Mouse (Mus musculus) midbrain, embryonic 15.5 days (tissue): ENCODE results near the gene Akap2. TPM values are rescaled to one million over a fixed set of nuclear protein-coding genes. Genes with fewer than 3 reads are reported as not detected.

Source experiments
- ATAC-seq: fragments of 200-750 bp; cut with Nextera tagmentation; replicated peaks from 2 replicates; pipeline ENCODE4 v1.8.0; 2017; ENCODE audit warnings: moderate TSS enrichment
- H3K27ac ChIP-seq: fragments of 300-500 bp; sonication (generic); 2 replicates; pipeline ENCODE4 v1.5.1; 2015; ENCODE audit warnings: mild to moderate bottlenecking, inconsistent platforms
- H3K27me3 ChIP-seq: fragments of 300-500 bp; sonication (generic); replicated peaks from 2 replicates; pipeline ENCODE4 v1.6.1; 2015; ENCODE audit warnings: inconsistent platforms
- H3K36me3 ChIP-seq: fragments of 300-500 bp; sonication (generic); replicated peaks from 2 replicates; pipeline ENCODE4 v1.6.1; 2015; ENCODE audit warnings: inconsistent platforms
- H3K4me1 ChIP-seq: fragments of 300-500 bp; sonication (generic); 2 replicates; pipeline ENCODE4 v1.6.1; 2015; ENCODE audit warnings: inconsistent platforms
- H3K4me2 ChIP-seq: fragments of 300-500 bp; sonication (generic); 2 replicates; pipeline ENCODE4 v1.6.1; 2015; ENCODE audit warnings: inconsistent platforms, mild to moderate bottlenecking, moderate library complexity
- H3K4me3 ChIP-seq: fragments of 300-500 bp; sonication (generic); 2 replicates; pipeline ENCODE4 v1.5.1; 2015; ENCODE audit warnings: mild to moderate bottlenecking, inconsistent platforms
- H3K9ac ChIP-seq: fragments of 300-500 bp; sonication (generic); 2 replicates; pipeline ENCODE4 v1.6.1; 2015; ENCODE audit warnings: mild to moderate bottlenecking, inconsistent platforms
- H3K9me3 ChIP-seq: fragments of 300-500 bp; sonication (generic); 2 replicates; pipeline ENCODE4 v1.6.1; 2016; ENCODE audit warnings: inconsistent platforms
- WGBS: fragments of 180-500 bp; shearing (Covaris S2); methylation state at CpG from one replicate; pipeline ENCODE4 v1.1.7; 2015; ENCODE audit warnings: mixed read lengths; 5-methylcytosine and 5-hydroxymethylcytosine counted together
- polyA plus RNA-seq: library from polyadenylated mRNA; unstranded; fragments of >200 nt; fragmentation: Nextera tagmentation; extraction: Ambion mirVana; gene quantifications from 2 replicates; pipeline ENCODE4 v1.2.1, GENCODE M21; 2015

Gene Akap2
- polyA plus RNA-seq, 1 experiment from 2014 or later, result 10.2 TPM

GRCm38 (mm10) chr4:57788709-57789108, 71.3 kb downstream of the Akap2 start:
- ATAC-seq, result no peak
- H3K4me3 ChIP-seq, result no peak overlapping the region
- no peaks in the 10 kb centered on the region for H3K9me3 ChIP-seq
- no peaks in the 10 kb centered on the region for H3K27me3 ChIP-seq
- no peak overlapping the region for H3K9ac ChIP-seq
- no peak overlapping the region for H3K4me2 ChIP-seq
- H3K4me1 ChIP-seq, result peaks cover 2% of the 10 kb centered on the region; the same call in 1 of the 2 replicates
- no peaks in the 10 kb centered on the region for H3K36me3 ChIP-seq
- 66% methylated on average over 5 of the region's 5 CpGs for WGBS
- H3K27ac ChIP-seq, result no peak overlapping the region

DNA sequence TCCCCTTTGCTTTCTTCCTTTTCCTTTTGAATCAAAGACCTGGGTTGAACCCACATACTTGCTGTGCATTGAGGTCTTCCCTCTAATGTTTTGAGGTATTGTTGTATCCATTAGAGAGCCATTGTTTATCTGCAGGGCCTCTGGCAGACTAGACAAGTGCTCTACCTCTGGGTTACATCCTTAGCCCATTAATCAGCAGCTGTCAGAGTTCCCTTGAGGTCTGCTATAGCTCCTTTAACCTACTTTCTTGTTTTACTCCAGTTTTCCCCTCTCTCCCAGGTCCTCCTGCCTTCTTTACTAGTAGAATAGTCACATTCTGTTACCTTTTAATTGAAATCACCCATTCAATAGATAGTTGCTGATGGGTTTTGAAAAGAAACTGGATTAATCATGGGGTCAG, 71.7 kb downstream of the Akap2 start:
- Histone ChIP-seq H3K27ac (no peak overlapping the region), H3K27me3 (no peaks in the 10 kb centered on the region), H3K4me2 (no peak overlapping the region), H3K9me3 (no peaks in the 10 kb centered on the region), H3K9ac (no peak overlapping the region), H3K4me3 (no peak overlapping the region), H3K4me1 (no peaks in the 10 kb centered on the region), H3K36me3 (no peaks in the 10 kb centered on the region)
- no peak for ATAC-seq

DNA sequence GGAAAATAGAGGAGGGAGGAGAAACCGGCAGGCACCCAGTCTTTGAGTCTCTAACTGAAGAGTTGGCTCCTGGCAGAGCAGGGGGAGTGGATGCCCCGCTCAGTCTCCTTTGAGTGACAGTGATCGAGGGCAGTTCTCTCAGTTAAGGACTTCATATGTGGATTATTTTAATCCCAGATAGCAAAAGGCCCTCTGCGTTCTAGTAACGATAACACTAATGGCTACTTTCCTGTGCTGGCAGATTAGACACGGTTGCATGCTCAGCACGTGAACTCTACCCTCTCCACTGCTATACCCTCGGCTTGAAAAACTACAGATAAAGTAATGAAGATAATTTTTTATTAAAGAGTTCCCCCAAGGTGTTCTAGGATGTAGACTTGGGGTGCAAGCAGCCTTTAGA, 76.5 kb downstream of the Akap2 start:
- no peak for ATAC-seq
- Histone ChIP-seq H3K4me2 (no peak overlapping the region), H3K36me3 (no peaks in the 10 kb centered on the region), H3K4me1 (peaks cover 9% of the 10 kb centered on the region; the same call in 1 of the 2 replicates), H3K27me3 (no peaks in the 10 kb centered on the region), H3K9me3 (no peaks in the 10 kb centered on the region), H3K4me3 (no peak overlapping the region), H3K9ac (no peak overlapping the region), H3K27ac (no peak overlapping the region)
- WGBS, result 55% methylated on average over 8 of the region's 8 CpGs

DNA sequence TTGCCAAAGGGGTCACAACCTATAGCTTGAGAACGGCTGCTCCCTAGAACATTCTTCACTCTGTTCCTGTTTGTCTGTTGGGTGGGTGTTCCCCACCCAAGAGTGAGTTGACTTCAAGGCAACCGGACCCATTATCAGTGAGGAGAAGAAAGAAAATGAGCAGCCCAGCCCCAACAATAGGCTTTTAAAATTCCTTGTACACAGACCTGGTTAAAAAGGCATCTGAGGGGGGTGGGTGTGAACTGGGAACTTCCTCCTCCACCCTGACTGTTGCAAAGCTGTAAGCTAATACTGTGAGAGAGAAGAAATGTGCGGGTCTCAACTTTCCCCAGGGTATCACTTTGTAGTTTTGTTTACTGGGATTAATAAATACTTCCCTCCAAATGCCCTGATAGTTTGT, 77.1 kb downstream of the Akap2 start:
- no peak for ATAC-seq
- Histone ChIP-seq H3K4me2 (no peak overlapping the region), H3K27ac (no peak overlapping the region), H3K4me3 (no peak overlapping the region), H3K36me3 (no peaks in the 10 kb centered on the region), H3K9me3 (no peaks in the 10 kb centered on the region), H3K27me3 (no peaks in the 10 kb centered on the region), H3K9ac (no peak overlapping the region), H3K4me1 (peaks cover 11% of the 10 kb centered on the region; the same call in 1 of the 2 replicates)
- WGBS, result 39% methylated on average over 3 of the region's 3 CpGs

- 82% methylated on average over 9 of the region's 9 CpGs for WGBS
These were observed 80.3 kb downstream of the Akap2 start for GRCm38 (mm10) chr4:57797548-57798285.

GRCm38 (mm10) chr4:57798286-57799018, 81.0 kb downstream of the Akap2 start:
- Histone ChIP-seq H3K36me3 (no peaks in the 10 kb centered on the region), H3K27me3 (no peaks in the 10 kb centered on the region), H3K4me1 (peaks cover 11% of the 10 kb centered on the region; the same call in 1 of the 2 replicates), H3K9ac (no peak overlapping the region), H3K4me3 (no peak overlapping the region), H3K4me2 (no peak overlapping the region), H3K9me3 (no peaks in the 10 kb centered on the region), H3K27ac (no peak overlapping the region; the same call in 1 of the 2 replicates)
- 10% methylated on average over 10 of the region's 10 CpGs for WGBS
- peak; percentile 75 for ATAC-seq

More at GRCm38 (mm10) chr4:57797548-57798285, 80.3 kb downstream of the Akap2 start:
- Histone ChIP-seq H3K9ac (no peak overlapping the region), H3K36me3 (no peaks in the 10 kb centered on the region), H3K9me3 (no peaks in the 10 kb centered on the region), H3K27me3 (no peaks in the 10 kb centered on the region), H3K27ac (no peak overlapping the region), H3K4me1 (peaks cover 11% of the 10 kb centered on the region; the same call in 1 of the 2 replicates), H3K4me2 (no peak overlapping the region), H3K4me3 (no peak overlapping the region)
- no peak for ATAC-seq

- no peak overlapping the region for H3K27ac ChIP-seq
- no peak overlapping the region for H3K4me3 ChIP-seq
- H3K36me3 ChIP-seq, result no peaks in the 10 kb centered on the region
- H3K27me3 ChIP-seq, result no peaks in the 10 kb centered on the region
- no peak for ATAC-seq
- no peak overlapping the region for H3K9ac ChIP-seq
- no peak overlapping the region for H3K4me2 ChIP-seq
- H3K9me3 ChIP-seq, result no peaks in the 10 kb centered on the region
- WGBS, result 61% methylated on average over 1 of the region's 1 CpGs
- H3K4me1 ChIP-seq, result peaks cover 11% of the 10 kb centered on the region; the same call in 1 of the 2 replicates
These were observed 81.8 kb downstream of the Akap2 start for GRCm38 (mm10) chr4:57799297-57799696.

- no peak overlapping the region for H3K27ac ChIP-seq
- H3K36me3 ChIP-seq, result no peaks in the 10 kb centered on the region
- no peak overlapping the region for H3K4me3 ChIP-seq
- H3K9me3 ChIP-seq, result no peaks in the 10 kb centered on the region
- peaks cover 11% of the 10 kb centered on the region; the same call in 1 of the 2 replicates for H3K4me1 ChIP-seq
- no peak overlapping the region for H3K9ac ChIP-seq
- no peak for ATAC-seq
- WGBS, result 84% methylated on average over 7 of the region's 7 CpGs
- H3K4me2 ChIP-seq, result no peak overlapping the region
- no peaks in the 10 kb centered on the region for H3K27me3 ChIP-seq
These were observed 83.8 kb downstream of the Akap2 start for GRCm38 (mm10) chr4:57801239-57801638.

GRCm38 (mm10) chr4:57801986-57802385, 84.5 kb downstream of the Akap2 start:
- H3K27ac ChIP-seq, result no peak overlapping the region
- no peak overlapping the region for H3K9ac ChIP-seq
- H3K4me1 ChIP-seq, result peaks cover 11% of the 10 kb centered on the region; the same call in 1 of the 2 replicates
- no peak overlapping the region for H3K4me3 ChIP-seq
- 94% methylated on average over 5 of the region's 5 CpGs for WGBS
- H3K27me3 ChIP-seq, result no peaks in the 10 kb centered on the region
- no peaks in the 10 kb centered on the region for H3K36me3 ChIP-seq
- no peak for ATAC-seq
- no peak overlapping the region for H3K4me2 ChIP-seq
- H3K9me3 ChIP-seq, result no peaks in the 10 kb centered on the region

- no peak for ATAC-seq
- no peaks in the 10 kb centered on the region for H3K9me3 ChIP-seq
These were observed 85.0 kb downstream of the Akap2 start for GRCm38 (mm10) chr4:57802411-57802810.

DNA sequence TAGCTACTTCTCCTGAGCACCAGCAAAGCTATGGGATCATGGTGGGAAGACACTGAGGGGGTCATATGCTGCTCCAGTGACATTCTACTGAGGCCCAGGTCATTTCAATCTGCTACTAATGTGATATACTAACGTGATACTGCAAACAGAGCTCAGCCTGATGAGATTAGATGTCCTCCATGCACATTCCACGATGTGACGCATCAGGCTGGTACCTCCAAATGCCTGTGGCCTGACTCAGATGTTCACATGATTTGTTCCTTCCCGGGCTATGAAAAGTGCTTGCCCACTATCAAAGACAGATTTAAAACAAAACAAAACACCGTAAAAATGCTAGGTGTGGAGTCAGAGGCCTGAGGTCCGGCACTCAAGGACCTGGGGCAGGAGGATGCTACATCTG, 87.4 kb downstream of the Akap2 start:
- WGBS, result 88% methylated on average over 6 of the region's 6 CpGs
- ATAC-seq, result no peak
- no peak overlapping the region for H3K27ac ChIP-seq
- H3K27me3 ChIP-seq, result no peaks in the 10 kb centered on the region
- H3K4me3 ChIP-seq, result no peak overlapping the region
- no peaks in the 10 kb centered on the region for H3K36me3 ChIP-seq
- no peaks in the 10 kb centered on the region for H3K9me3 ChIP-seq
- H3K9ac ChIP-seq, result no peak overlapping the region
- no peak overlapping the region for H3K4me2 ChIP-seq
- H3K4me1 ChIP-seq, result no peaks in the 10 kb centered on the region

More at GRCm38 (mm10) chr4:57802411-57802810, 85.0 kb downstream of the Akap2 start:
- H3K4me3 ChIP-seq, result no peak overlapping the region
- no peaks in the 10 kb centered on the region for H3K27me3 ChIP-seq
- H3K4me1 ChIP-seq, result peaks cover 11% of the 10 kb centered on the region; the same call in 1 of the 2 replicates
- 86% methylated on average over 3 of the region's 3 CpGs for WGBS
- H3K27ac ChIP-seq, result no peak overlapping the region
- no peaks in the 10 kb centered on the region for H3K36me3 ChIP-seq
- no peak overlapping the region for H3K9ac ChIP-seq
- H3K4me2 ChIP-seq, result no peak overlapping the region

DNA sequence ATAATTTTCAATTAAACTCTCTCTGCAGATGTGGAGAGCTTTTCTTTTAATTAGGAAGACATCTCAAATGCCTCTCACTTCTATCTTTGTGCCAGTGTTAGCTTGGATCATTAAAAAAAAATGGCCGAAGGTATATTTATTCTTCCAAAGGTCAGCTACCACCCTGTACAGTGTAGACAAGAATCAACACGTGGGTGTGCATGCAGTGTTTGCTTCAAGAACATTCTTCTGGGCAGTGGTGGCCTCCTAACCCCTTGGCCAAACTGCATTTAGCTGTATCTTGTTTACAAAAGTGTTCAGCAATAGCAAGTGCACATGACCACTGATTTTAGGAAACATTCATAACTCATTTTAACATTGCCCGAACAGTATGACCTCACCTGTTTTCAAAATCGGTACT, 92.0 kb downstream of the Akap2 start:
- Histone ChIP-seq H3K36me3 (no peaks in the 10 kb centered on the region), H3K27me3 (no peaks in the 10 kb centered on the region), H3K4me2 (no peak overlapping the region), H3K4me1 (no peaks in the 10 kb centered on the region), H3K27ac (no peak overlapping the region), H3K9ac (no peak overlapping the region), H3K4me3 (no peak overlapping the region), H3K9me3 (no peaks in the 10 kb centered on the region)
- ATAC-seq, result no peak
- 86% methylated on average over 4 of the region's 4 CpGs for WGBS
